Mouse (Mus musculus) hindbrain, embryonic 13.5 days (tissue): ENCODE results near the gene Parvb. TPM values are rescaled to one million over a fixed set of nuclear protein-coding genes. Genes with fewer than 3 reads are reported as not detected.

Experiments
- ATAC-seq: fragments of 200-750 bp; cut with Nextera tagmentation; 2 replicates; pipeline ENCODE4 v1.8.0; 2017; ENCODE audit warnings: moderate TSS enrichment; ENCODE audit not compliant: low FRiP score
- H3K27ac ChIP-seq: fragments of 300-500 bp; sonication (generic); 2 replicates; pipeline ENCODE4 v1.5.1; 2015; ENCODE audit warnings: inconsistent platforms, mild to moderate bottlenecking, moderate library complexity
- H3K27me3 ChIP-seq: fragments of 300-500 bp; sonication (generic); 2 replicates; pipeline ENCODE4 v1.6.1; 2015; ENCODE audit warnings: mild to moderate bottlenecking, inconsistent platforms
- H3K36me3 ChIP-seq: fragments of 300-500 bp; sonication (generic); 2 replicates; pipeline ENCODE4 v1.6.1; 2015; ENCODE audit warnings: mild to moderate bottlenecking, inconsistent platforms
- H3K4me1 ChIP-seq: fragments of 300-500 bp; sonication (generic); replicated peaks from 2 replicates; pipeline ENCODE4 v1.6.1; 2015; ENCODE audit warnings: inconsistent platforms
- H3K4me2 ChIP-seq: fragments of 300-500 bp; sonication (generic); 2 replicates; pipeline ENCODE4 v1.6.1; 2015; ENCODE audit warnings: inconsistent platforms, mild to moderate bottlenecking, moderate library complexity
- H3K4me3 ChIP-seq: fragments of 300-500 bp; sonication (generic); 2 replicates; pipeline ENCODE4 v1.5.1; 2015; ENCODE audit warnings: mild to moderate bottlenecking, inconsistent platforms
- H3K9ac ChIP-seq: fragments of 300-500 bp; sonication (generic); 2 replicates; pipeline ENCODE4 v1.6.1; 2015; ENCODE audit warnings: mild to moderate bottlenecking, inconsistent platforms
- H3K9me3 ChIP-seq: fragments of 300-500 bp; sonication (generic); 2 replicates; pipeline ENCODE4 v1.6.1; 2016; ENCODE audit warnings: inconsistent platforms
- WGBS: fragments of 180-500 bp; shearing (Covaris S2); methylation state at CpG from one replicate; pipeline ENCODE4 v1.1.7; 2015; 5-methylcytosine and 5-hydroxymethylcytosine counted together
- polyA plus RNA-seq: library from polyadenylated mRNA; unstranded; fragments of >200 nt; fragmentation: Nextera tagmentation; extraction: Ambion mirVana; gene quantifications from 2 replicates; pipeline ENCODE4 v1.2.1, GENCODE M21; 2015

The Parvb gene
- polyA plus RNA-seq, 1 experiment from 2014 or later, result 3.9 TPM

GRCm38 (mm10) chr15:84246195-84246594, 14.4 kb downstream of the Parvb start:
- no peak for ATAC-seq
- WGBS, result 84% methylated on average over 6 of the region's 6 CpGs
- Histone ChIP-seq H3K27ac (peak overlapping the region; percentile 80), H3K9me3 (0 out of 2 replicates have a peak, but pooled peaks cover 6% of the 10 kb centered on the region), H3K4me3 (no peak overlapping the region), H3K4me2 (no peak overlapping the region), H3K36me3 (no peaks in the 10 kb centered on the region), H3K9ac (no peak overlapping the region), H3K27me3 (no peaks in the 10 kb centered on the region), H3K4me1 (peaks cover 29% of the 10 kb centered on the region)

GRCm38 (mm10) chr15:84247309-84247708, 15.5 kb downstream of the Parvb start:
- peaks cover 36% of the 10 kb centered on the region for H3K4me1 ChIP-seq
- no peaks in the 10 kb centered on the region for H3K36me3 ChIP-seq
- 0 out of 2 replicates have a peak, but pooled peaks cover 4% of the 10 kb centered on the region for H3K27me3 ChIP-seq
- no peak for ATAC-seq
- H3K9ac ChIP-seq, result no peak overlapping the region
- no peak overlapping the region for H3K27ac ChIP-seq
- H3K4me3 ChIP-seq, result no peak overlapping the region
- 88% methylated on average over 3 of the region's 3 CpGs for WGBS
- H3K9me3 ChIP-seq, result 0 out of 2 replicates have a peak, but pooled peaks cover 6% of the 10 kb centered on the region
- H3K4me2 ChIP-seq, result no peak overlapping the region

GRCm38 (mm10) chr15:84251227-84251626, 19.4 kb downstream of the Parvb start:
- Histone ChIP-seq H3K4me2 (no peak overlapping the region), H3K27me3 (0 out of 2 replicates have a peak, but pooled peaks cover 9% of the 10 kb centered on the region), H3K4me3 (no peak overlapping the region), H3K36me3 (no peaks in the 10 kb centered on the region), H3K27ac (peak overlapping the region; percentile 37; the same call in 1 of the 2 replicates), H3K9ac (no peak overlapping the region), H3K9me3 (0 out of 2 replicates have a peak, but pooled peaks cover 6% of the 10 kb centered on the region), H3K4me1 (peaks cover 45% of the 10 kb centered on the region)
- ATAC-seq, result no peak
- WGBS, result 34% methylated on average over 13 of the region's 13 CpGs

- WGBS, result 94% methylated on average over 7 of the region's 7 CpGs
- Histone ChIP-seq H3K27ac (no peak overlapping the region), H3K4me2 (no peak overlapping the region), H3K4me1 (peaks cover 45% of the 10 kb centered on the region), H3K4me3 (no peak overlapping the region), H3K9ac (no peak overlapping the region), H3K27me3 (peaks cover 17% of the 10 kb centered on the region), H3K9me3 (0 out of 2 replicates have a peak, but pooled peaks cover 2% of the 10 kb centered on the region), H3K36me3 (no peaks in the 10 kb centered on the region)
- no peak for ATAC-seq
Measured at GRCm38 (mm10) chr15:84252645-84253044, 20.8 kb downstream of the Parvb start.

GRCm38 (mm10) chr15:84253757-84254156, 21.9 kb downstream of the Parvb start:
- Histone ChIP-seq H3K27ac (no peak overlapping the region), H3K27me3 (peaks cover 20% of the 10 kb centered on the region), H3K9ac (no peak overlapping the region), H3K4me3 (no peak overlapping the region), H3K4me1 (peaks cover 51% of the 10 kb centered on the region), H3K4me2 (no peak overlapping the region), H3K36me3 (no peaks in the 10 kb centered on the region), H3K9me3 (no peaks in the 10 kb centered on the region)
- ATAC-seq, result no peak
- 56% methylated on average over 11 of the region's 11 CpGs for WGBS

- H3K4me3 ChIP-seq, result no peak overlapping the region
- H3K4me2 ChIP-seq, result no peak overlapping the region
- ATAC-seq, result no peak
- peaks cover 57% of the 10 kb centered on the region for H3K4me1 ChIP-seq
- H3K27ac ChIP-seq, result no peak overlapping the region
- 66% methylated on average over 8 of the region's 8 CpGs for WGBS
- peaks cover 21% of the 10 kb centered on the region for H3K27me3 ChIP-seq
- H3K36me3 ChIP-seq, result no peaks in the 10 kb centered on the region
- H3K9ac ChIP-seq, result no peak overlapping the region
- no peaks in the 10 kb centered on the region for H3K9me3 ChIP-seq
Measured at GRCm38 (mm10) chr15:84254387-84254786, 22.5 kb downstream of the Parvb start.

- ATAC-seq, result no peak
- Histone ChIP-seq H3K4me2 (no peak overlapping the region), H3K4me1 (peaks cover 63% of the 10 kb centered on the region), H3K9me3 (no peaks in the 10 kb centered on the region), H3K9ac (no peak overlapping the region), H3K36me3 (no peaks in the 10 kb centered on the region), H3K4me3 (no peak overlapping the region), H3K27ac (no peak overlapping the region), H3K27me3 (peaks cover 26% of the 10 kb centered on the region)
- 70% methylated on average over 12 of the region's 12 CpGs for WGBS
Measured at GRCm38 (mm10) chr15:84256254-84256850, 24.5 kb downstream of the Parvb start.

GRCm38 (mm10) chr15:84256864-84257263, 25.0 kb downstream of the Parvb start:
- H3K4me1 ChIP-seq, result peaks cover 60% of the 10 kb centered on the region

GRCm38 (mm10) chr15:84258602-84259355, 26.9 kb downstream of the Parvb start:
- Histone ChIP-seq H3K9ac (no peak overlapping the region; the same call in 1 of the 2 replicates), H3K4me3 (no peak overlapping the region), H3K27me3 (peaks cover 26% of the 10 kb centered on the region), H3K27ac (no peak overlapping the region), H3K4me1 (peaks cover 59% of the 10 kb centered on the region), H3K36me3 (no peaks in the 10 kb centered on the region), H3K4me2 (no peak overlapping the region), H3K9me3 (no peaks in the 10 kb centered on the region)
- no peak for ATAC-seq
- WGBS, result 50% methylated on average over 9 of the region's 9 CpGs

More at GRCm38 (mm10) chr15:84256864-84257263, 25.0 kb downstream of the Parvb start:
- WGBS, result 93% methylated on average over 5 of the region's 5 CpGs
- ATAC-seq, result no peak
- no peak overlapping the region for H3K9ac ChIP-seq
- H3K27ac ChIP-seq, result no peak overlapping the region
- H3K27me3 ChIP-seq, result peaks cover 26% of the 10 kb centered on the region
- H3K4me3 ChIP-seq, result no peak overlapping the region
- no peak overlapping the region for H3K4me2 ChIP-seq
- no peaks in the 10 kb centered on the region for H3K9me3 ChIP-seq
- no peaks in the 10 kb centered on the region for H3K36me3 ChIP-seq

GRCm38 (mm10) chr15:84260123-84260822, 28.4 kb downstream of the Parvb start:
- H3K27me3 ChIP-seq, result peaks cover 26% of the 10 kb centered on the region
- no peaks in the 10 kb centered on the region for H3K36me3 ChIP-seq
- H3K9me3 ChIP-seq, result no peaks in the 10 kb centered on the region
- H3K4me3 ChIP-seq, result no peak overlapping the region
- H3K27ac ChIP-seq, result peak overlapping the region; percentile 70
- 20% methylated on average over 22 of the region's 22 CpGs for WGBS
- peak; percentile 80 for ATAC-seq
- H3K4me2 ChIP-seq, result peak overlapping the region; percentile 29
- H3K4me1 ChIP-seq, result peaks cover 56% of the 10 kb centered on the region
- 0 out of 2 replicates have a peak overlapping the region, but pooled peaks have one; percentile 6 for H3K9ac ChIP-seq

GRCm38 (mm10) chr15:84262630-84263029, 30.8 kb downstream of the Parvb start:
- no peaks in the 10 kb centered on the region for H3K9me3 ChIP-seq
- H3K4me2 ChIP-seq, result no peak overlapping the region
- H3K36me3 ChIP-seq, result no peaks in the 10 kb centered on the region
- 93% methylated on average over 6 of the region's 6 CpGs for WGBS
- peaks cover 48% of the 10 kb centered on the region for H3K4me1 ChIP-seq
- ATAC-seq, result no peak
- peaks cover 20% of the 10 kb centered on the region for H3K27me3 ChIP-seq
- no peak overlapping the region for H3K27ac ChIP-seq
- no peak overlapping the region for H3K4me3 ChIP-seq
- H3K9ac ChIP-seq, result no peak overlapping the region

- 35% methylated on average over 2 of the region's 2 CpGs for WGBS
- H3K4me2 ChIP-seq, result no peak overlapping the region
- peaks cover 45% of the 10 kb centered on the region for H3K4me1 ChIP-seq
- ATAC-seq, result no peak
- peaks cover 17% of the 10 kb centered on the region for H3K27me3 ChIP-seq
- H3K36me3 ChIP-seq, result no peaks in the 10 kb centered on the region
- no peaks in the 10 kb centered on the region for H3K9me3 ChIP-seq
- H3K9ac ChIP-seq, result no peak overlapping the region
- no peak overlapping the region for H3K27ac ChIP-seq
- no peak overlapping the region for H3K4me3 ChIP-seq
Measured at GRCm38 (mm10) chr15:84263573-84263972, 31.7 kb downstream of the Parvb start.
